Mouse (Mus musculus): ENCODE results near the gene Fmo1. TPM values are rescaled to one million over a fixed set of nuclear protein-coding genes. Genes with fewer than 3 reads are reported as not detected.

Fmo1 gene
- polyA plus RNA-seq, 1 experiment = 7.1 TPM

DNA sequence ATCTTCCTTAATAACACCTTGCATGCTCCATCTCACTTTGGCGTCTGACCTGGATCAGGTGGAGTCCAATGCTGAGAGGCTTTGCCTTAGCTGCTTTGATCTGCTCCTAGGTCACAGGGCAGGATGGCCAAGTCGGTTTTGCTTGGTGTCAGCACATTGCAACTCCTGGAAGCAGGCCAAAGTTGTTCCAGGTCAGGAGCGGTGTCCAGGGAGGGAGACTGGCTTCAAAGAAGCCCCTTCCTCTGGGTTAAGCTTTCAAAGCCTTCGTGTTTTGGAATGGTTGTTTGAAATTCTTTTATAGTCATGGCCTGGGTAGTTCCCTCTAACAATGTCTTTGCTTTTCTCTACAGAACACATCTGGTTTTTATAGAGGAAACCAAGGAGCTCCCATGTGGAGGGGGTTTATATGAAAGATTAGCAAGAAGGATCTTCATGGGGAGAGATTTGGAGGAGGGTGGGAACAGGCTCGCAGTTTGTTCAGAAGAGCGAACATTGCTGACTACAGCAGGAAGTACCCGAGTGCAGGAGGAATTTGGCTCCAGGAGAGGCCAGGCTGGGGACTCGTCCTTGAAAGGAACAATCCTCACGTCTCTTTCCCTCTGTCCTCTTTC, 5.4 kb upstream of the Fmo1 start:
- DNase-seq = no peak
- WGBS = 42% methylated on average over 9 of the region's 9 CpGs
- Histone ChIP-seq H3K4me1 (ENCODE audit: control insufficient read depth, insufficient read depth, low read length) (no peaks in the 10 kb centered on the region), H3K27ac (ENCODE audit: insufficient read depth, low read length) (no peak overlapping the region), H3K27me3 (ENCODE audit: control insufficient read depth, insufficient read depth, low read length) (no peaks in the 10 kb centered on the region), H3K4me3 (replicated peaks; ENCODE audit: insufficient read depth, low read depth, low read length) (no peak overlapping the region)
- no peak for TF ChIP-seq POLR2A (IDR thresholded peaks at IDR 0.05; ENCODE audit: borderline replicate concordance, insufficient read depth, low read length)
- no peak for TF ChIP-seq CTCF (IDR thresholded peaks at IDR 0.05; ENCODE audit: borderline replicate concordance, insufficient read depth, low read depth, low read length)

- DNase-seq = no peak
- no peaks in the 10 kb centered on the region for H3K4me1 ChIP-seq (ENCODE audit: control insufficient read depth, insufficient read depth, low read length)
- TF ChIP-seq CTCF (IDR thresholded peaks at IDR 0.05; ENCODE audit: borderline replicate concordance, insufficient read depth, low read depth, low read length) (no peak), POLR2A (IDR thresholded peaks at IDR 0.05; ENCODE audit: borderline replicate concordance, insufficient read depth, low read length) (no peak)
- H3K27me3 ChIP-seq (ENCODE audit: control insufficient read depth, insufficient read depth, low read length) = no peaks in the 10 kb centered on the region
- 92% methylated on average over 7 of the region's 7 CpGs for WGBS
- no peak overlapping the region for H3K27ac ChIP-seq (ENCODE audit: insufficient read depth, low read length)
- H3K4me3 ChIP-seq (replicated peaks; ENCODE audit: insufficient read depth, low read depth, low read length) = no peak overlapping the region
Observed at GRCm38 (mm10) chr1:162870978-162871377, 4.6 kb upstream of the Fmo1 start.

GRCm38 (mm10) chr1:162867396-162867795, 986 bp upstream of the Fmo1 start:
- TF ChIP-seq POLR2A (IDR thresholded peaks at IDR 0.05; ENCODE audit: borderline replicate concordance, insufficient read depth, low read length) (no peak), CTCF (IDR thresholded peaks at IDR 0.05; ENCODE audit: borderline replicate concordance, insufficient read depth, low read depth, low read length) (no peak)
- H3K27me3 ChIP-seq (ENCODE audit: control insufficient read depth, insufficient read depth, low read length) = no peaks in the 10 kb centered on the region
- no peak for DNase-seq
- 44% methylated on average over 4 of the region's 4 CpGs for WGBS
- H3K4me1 ChIP-seq (ENCODE audit: control insufficient read depth, insufficient read depth, low read length) = no peaks in the 10 kb centered on the region
- H3K27ac ChIP-seq (ENCODE audit: insufficient read depth, low read length) = no peak overlapping the region
- no peak overlapping the region for H3K4me3 ChIP-seq (replicated peaks; ENCODE audit: insufficient read depth, low read depth, low read length)

GRCm38 (mm10) chr1:162865493-162865830, 948 bp downstream of the Fmo1 start:
- no peaks in the 10 kb centered on the region for H3K4me1 ChIP-seq (ENCODE audit: control insufficient read depth, insufficient read depth, low read length)
- 68% methylated on average over 3 of the region's 3 CpGs for WGBS
- H3K27me3 ChIP-seq (ENCODE audit: control insufficient read depth, insufficient read depth, low read length) = no peaks in the 10 kb centered on the region
- no peak overlapping the region for H3K4me3 ChIP-seq (replicated peaks; ENCODE audit: insufficient read depth, low read depth, low read length)
- TF ChIP-seq POLR2A (IDR thresholded peaks at IDR 0.05; ENCODE audit: borderline replicate concordance, insufficient read depth, low read length) = no peak
- no peak for TF ChIP-seq CTCF (IDR thresholded peaks at IDR 0.05; ENCODE audit: borderline replicate concordance, insufficient read depth, low read depth, low read length)
- H3K27ac ChIP-seq (ENCODE audit: insufficient read depth, low read length) = no peak overlapping the region
- DNase-seq = no peak

- H3K4me1 ChIP-seq (ENCODE audit: control insufficient read depth, insufficient read depth, low read length) = no peaks in the 10 kb centered on the region
- no peak overlapping the region for H3K27ac ChIP-seq (ENCODE audit: insufficient read depth, low read length)
- DNase-seq = no peak
- TF ChIP-seq CTCF (IDR thresholded peaks at IDR 0.05; ENCODE audit: borderline replicate concordance, insufficient read depth, low read depth, low read length) (no peak), POLR2A (IDR thresholded peaks at IDR 0.05; ENCODE audit: borderline replicate concordance, insufficient read depth, low read length) (no peak)
- 72% methylated on average over 8 of the region's 8 CpGs for WGBS
- no peak overlapping the region for H3K4me3 ChIP-seq (replicated peaks; ENCODE audit: insufficient read depth, low read depth, low read length)
- no peaks in the 10 kb centered on the region for H3K27me3 ChIP-seq (ENCODE audit: control insufficient read depth, insufficient read depth, low read length)
Observed at GRCm38 (mm10) chr1:162864816-162865492, 1.5 kb downstream of the Fmo1 start.

- TF ChIP-seq POLR2A (IDR thresholded peaks at IDR 0.05; ENCODE audit: borderline replicate concordance, insufficient read depth, low read length) = no peak
- TF ChIP-seq CTCF (IDR thresholded peaks at IDR 0.05; ENCODE audit: borderline replicate concordance, insufficient read depth, low read depth, low read length) = no peak
- WGBS = 78% methylated on average over 5 of the region's 5 CpGs
- no peak overlapping the region for H3K4me3 ChIP-seq (replicated peaks; ENCODE audit: insufficient read depth, low read depth, low read length)
- no peak for DNase-seq
- H3K27ac ChIP-seq (ENCODE audit: insufficient read depth, low read length) = no peak overlapping the region
- H3K4me1 ChIP-seq (ENCODE audit: control insufficient read depth, insufficient read depth, low read length) = no peaks in the 10 kb centered on the region
- no peaks in the 10 kb centered on the region for H3K27me3 ChIP-seq (ENCODE audit: control insufficient read depth, insufficient read depth, low read length)
Observed at GRCm38 (mm10) chr1:162864279-162864678, 2.1 kb downstream of the Fmo1 start.

- 77% methylated on average over 3 of the region's 3 CpGs for WGBS
- Histone ChIP-seq H3K4me3 (replicated peaks; ENCODE audit: insufficient read depth, low read depth, low read length) (no peak overlapping the region), H3K4me1 (ENCODE audit: control insufficient read depth, insufficient read depth, low read length) (no peaks in the 10 kb centered on the region), H3K27ac (ENCODE audit: insufficient read depth, low read length) (no peak overlapping the region), H3K27me3 (ENCODE audit: control insufficient read depth, insufficient read depth, low read length) (no peaks in the 10 kb centered on the region)
- no peak for DNase-seq
- TF ChIP-seq POLR2A (IDR thresholded peaks at IDR 0.05; ENCODE audit: borderline replicate concordance, insufficient read depth, low read length) (no peak), CTCF (IDR thresholded peaks at IDR 0.05; ENCODE audit: borderline replicate concordance, insufficient read depth, low read depth, low read length) (no peak)
Observed at GRCm38 (mm10) chr1:162863579-162863978, 2.8 kb downstream of the Fmo1 start.

DNA sequence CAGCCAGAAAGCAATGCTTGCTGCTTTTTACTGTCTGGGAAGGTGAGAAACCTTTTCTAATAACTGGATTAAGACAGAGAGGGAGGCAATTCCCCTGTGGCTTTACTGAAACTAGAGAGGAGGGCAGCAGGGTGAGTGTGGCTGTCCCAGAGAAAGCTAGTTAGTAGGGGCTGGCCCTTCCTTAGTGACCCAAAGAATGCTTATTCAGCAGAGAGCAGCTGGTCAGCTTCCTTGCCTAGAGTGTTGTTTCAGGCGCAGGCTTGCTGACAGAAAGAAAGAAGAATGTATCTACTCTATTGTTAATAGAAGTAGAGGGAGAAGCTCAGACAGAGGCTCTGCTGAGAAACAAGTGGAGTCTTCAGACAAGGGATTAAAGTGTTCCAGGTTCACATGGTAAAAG, 4.1 kb downstream of the Fmo1 start:
- DNase-seq = no peak
- Histone ChIP-seq H3K4me3 (replicated peaks; ENCODE audit: insufficient read depth, low read depth, low read length) (no peak overlapping the region), H3K4me1 (ENCODE audit: control insufficient read depth, insufficient read depth, low read length) (no peaks in the 10 kb centered on the region), H3K27me3 (ENCODE audit: control insufficient read depth, insufficient read depth, low read length) (no peaks in the 10 kb centered on the region), H3K27ac (ENCODE audit: insufficient read depth, low read length) (no peak overlapping the region)
- WGBS = 46% methylated on average over 1 of the region's 1 CpGs
- TF ChIP-seq POLR2A (IDR thresholded peaks at IDR 0.05; ENCODE audit: borderline replicate concordance, insufficient read depth, low read length) (no peak), CTCF (IDR thresholded peaks at IDR 0.05; ENCODE audit: borderline replicate concordance, insufficient read depth, low read depth, low read length) (no peak)
